Mouse (Mus musculus) embryonic facial prominence, embryonic 12.5 days (tissue): ENCODE results near the gene Rab30. TPM values are rescaled to one million over a fixed set of nuclear protein-coding genes. Genes with fewer than 3 reads are reported as not detected.

Experiments
- ATAC-seq: fragments of 200-750 bp; cut with Nextera tagmentation; 2 replicates; pipeline ENCODE4 v1.8.0; 2017; ENCODE audit not compliant: insufficient number of reproducible peaks, insufficient read depth, low FRiP score, low TSS enrichment
- H3K27ac ChIP-seq: fragments of 300-500 bp; sonication (generic); 2 replicates; pipeline ENCODE4 v1.5.1; 2016; ENCODE audit warnings: mild to moderate bottlenecking
- H3K27me3 ChIP-seq: fragments of 300-500 bp; sonication (generic); 2 replicates; pipeline ENCODE4 v1.6.1; 2016; ENCODE audit warnings: mild to moderate bottlenecking, moderate library complexity
- H3K36me3 ChIP-seq: fragments of 300-500 bp; sonication (generic); 2 replicates; pipeline ENCODE4 v1.6.1; 2016; ENCODE audit warnings: mild to moderate bottlenecking
- H3K4me1 ChIP-seq: fragments of 300-500 bp; sonication (generic); 2 replicates; pipeline ENCODE4 v1.6.1; 2016
- H3K4me2 ChIP-seq: fragments of 300-500 bp; sonication (generic); replicated peaks from 2 replicates; pipeline ENCODE4 v1.6.1; 2016; ENCODE audit warnings: mild to moderate bottlenecking, moderate library complexity
- H3K4me3 ChIP-seq: fragments of 300-500 bp; sonication (generic); 2 replicates; pipeline ENCODE4 v1.5.1; 2016; ENCODE audit warnings: mild to moderate bottlenecking
- H3K9ac ChIP-seq: fragments of 300-500 bp; sonication (generic); 2 replicates; pipeline ENCODE4 v1.6.1; 2016; ENCODE audit warnings: mild to moderate bottlenecking, moderate library complexity
- H3K9me3 ChIP-seq: fragments of 300-500 bp; sonication (generic); 2 replicates; pipeline ENCODE4 v1.6.1; 2016; ENCODE audit warnings: mild to moderate bottlenecking, moderate library complexity
- WGBS: fragments of 180-500 bp; shearing (Covaris S2); methylation state at CpG from one replicate; pipeline ENCODE4 v1.1.7; 2016; 5-methylcytosine and 5-hydroxymethylcytosine counted together
- polyA plus RNA-seq: library from polyadenylated mRNA; unstranded; fragments of >200 nt; fragmentation: Nextera tagmentation; extraction: Ambion mirVana; gene quantifications from 2 replicates; pipeline ENCODE4 v1.2.1, GENCODE M21; 2016

The Rab30 gene
- 21.8 and 22.0 TPM in 2 replicates for polyA plus RNA-seq

DNA sequence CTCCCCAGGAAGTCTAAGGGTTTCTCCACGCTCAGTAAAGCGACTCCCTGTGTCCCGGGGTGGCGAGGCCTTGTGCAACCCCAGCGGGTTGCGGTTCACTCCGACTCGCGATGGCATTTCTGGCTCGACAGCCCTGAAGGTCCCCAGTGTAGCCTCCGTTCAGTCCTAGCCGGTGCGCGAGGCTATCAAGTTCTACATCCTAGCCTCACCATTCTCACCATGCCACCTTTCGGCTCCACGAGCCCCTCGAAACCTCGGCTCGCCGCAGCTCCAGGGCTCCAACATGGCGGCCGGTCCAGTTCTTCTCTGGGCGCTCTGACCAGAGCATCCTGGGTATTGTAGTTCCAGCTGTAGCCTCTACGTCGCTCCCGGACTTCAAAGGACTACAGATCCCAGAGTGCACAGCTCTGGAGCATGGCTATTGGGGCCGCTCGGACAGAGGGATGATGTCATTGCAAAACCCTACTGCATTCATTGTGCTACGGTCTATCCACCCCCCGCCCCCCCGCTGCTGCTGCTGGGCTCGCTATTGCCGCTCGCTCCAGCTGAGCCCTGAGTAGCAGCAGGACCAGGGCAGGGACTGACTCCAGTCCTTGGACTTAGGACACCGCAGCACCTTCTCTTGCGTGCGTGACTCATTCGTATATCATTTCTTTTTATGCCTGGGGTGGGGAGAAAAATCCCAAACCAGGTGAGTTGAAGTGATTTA lies at the start of gene Rab30:
Rab30 (plus strand) TSS at position 452 of the 709 bp plus-strand sequence.
- Histone ChIP-seq H3K4me2 (peak within 1 kb of the TSS; percentile 86), H3K4me1 (peaks cover 26% of the 10 kb centered on the region), H3K9ac (peak within 1 kb of the TSS; percentile 92), H3K27me3 (no peaks in the 10 kb centered on the region), H3K9me3 (no peaks in the 10 kb centered on the region), H3K4me3 (peak within 1 kb of the TSS; percentile 76), H3K27ac (peak within 1 kb of the TSS; percentile 96), H3K36me3 (peaks cover 12% of the 10 kb centered on the region; the same call in 1 of the 2 replicates)
- under 1% methylated on average over 38 of the region's 38 CpGs for WGBS
- ATAC-seq, result peak; percentile 100

DNA sequence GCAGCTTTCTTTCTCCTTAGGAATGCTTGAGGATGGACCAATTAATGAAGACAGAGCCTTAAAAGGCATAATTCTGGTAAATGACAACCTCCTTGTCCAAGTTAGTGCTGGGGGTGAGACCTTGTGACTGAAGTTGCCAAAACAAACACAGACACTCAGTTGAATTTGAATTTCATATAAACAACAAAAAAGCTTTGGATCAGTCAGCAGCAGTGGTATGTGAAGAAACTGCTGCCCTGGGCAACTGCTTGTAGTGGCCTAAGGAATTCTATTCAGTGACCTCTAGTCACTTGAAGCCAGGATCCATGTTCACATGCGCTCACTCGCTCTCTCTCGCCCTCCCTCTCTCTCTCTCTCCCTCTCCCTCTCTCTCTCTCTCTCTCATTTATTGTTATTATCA lies 45.0 kb upstream of the Rab30 start:
- H3K36me3 ChIP-seq, result no peaks in the 10 kb centered on the region

DNA sequence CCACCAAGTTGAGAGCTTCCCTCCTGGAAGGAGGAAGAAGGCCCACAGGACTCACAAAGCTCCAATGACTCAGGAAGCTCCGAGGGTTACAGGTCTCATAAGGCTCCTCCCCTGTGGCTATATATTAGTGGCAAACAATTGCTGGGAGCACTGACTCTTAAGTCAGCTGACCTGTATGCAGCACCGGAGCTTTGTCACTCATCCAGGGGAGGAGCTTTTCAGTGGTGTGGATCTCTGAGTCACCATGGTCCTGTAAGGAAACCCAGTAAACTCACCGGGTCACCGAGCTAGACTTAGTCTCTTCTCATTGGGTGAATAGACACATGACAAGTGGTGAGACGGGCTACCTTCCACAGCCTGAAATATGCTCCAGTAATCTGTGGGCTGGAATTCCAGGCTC lies 42.6 kb upstream of the Rab30 start:
- H3K9ac ChIP-seq, result no peak overlapping the region
- no peaks in the 10 kb centered on the region for H3K27me3 ChIP-seq
- no peak overlapping the region for H3K4me3 ChIP-seq
- no peaks in the 10 kb centered on the region for H3K9me3 ChIP-seq
- no peak for ATAC-seq
- H3K36me3 ChIP-seq, result no peaks in the 10 kb centered on the region
- WGBS, result 68% methylated on average over 5 of the region's 5 CpGs
- H3K4me2 ChIP-seq, result no peak overlapping the region
- H3K27ac ChIP-seq, result no peak overlapping the region
- no peaks in the 10 kb centered on the region for H3K4me1 ChIP-seq

More for the DNA sequence above, 45.0 kb upstream of the Rab30 start:
- Histone ChIP-seq H3K4me1 (no peaks in the 10 kb centered on the region), H3K27ac (no peak overlapping the region), H3K4me2 (no peak overlapping the region), H3K4me3 (no peak overlapping the region), H3K9me3 (no peaks in the 10 kb centered on the region), H3K27me3 (no peaks in the 10 kb centered on the region), H3K9ac (no peak overlapping the region)
- no peak for ATAC-seq
- 83% methylated on average over 3 of the region's 3 CpGs for WGBS

DNA sequence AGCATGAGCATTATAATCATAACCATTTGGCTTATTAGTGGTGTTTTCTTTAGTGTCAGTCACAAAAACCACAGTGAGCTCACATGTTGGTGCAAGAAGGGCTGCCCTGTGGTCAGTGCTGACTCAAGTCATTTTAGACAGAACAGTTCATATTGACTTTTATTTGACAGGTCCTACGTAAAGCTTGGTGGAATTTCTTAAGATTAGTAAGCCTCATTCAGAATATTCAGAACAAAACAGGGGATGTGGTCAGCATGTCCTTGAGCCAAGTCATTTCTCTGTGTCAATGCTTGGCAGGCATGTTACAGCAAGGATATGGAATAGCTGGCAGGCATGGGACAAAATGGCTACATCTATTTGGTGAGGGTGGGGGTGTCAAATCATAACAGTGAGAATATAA lies 37.7 kb upstream of the Rab30 start:
- 73% methylated on average over 1 of the region's 1 CpGs for WGBS
- no peak overlapping the region for H3K27ac ChIP-seq
- H3K4me2 ChIP-seq, result no peak overlapping the region
- no peak overlapping the region for H3K9ac ChIP-seq
- no peaks in the 10 kb centered on the region for H3K27me3 ChIP-seq
- 0 out of 2 replicates have a peak, but pooled peaks cover 5% of the 10 kb centered on the region for H3K4me1 ChIP-seq
- no peaks in the 10 kb centered on the region for H3K36me3 ChIP-seq
- H3K9me3 ChIP-seq, result no peaks in the 10 kb centered on the region
- ATAC-seq, result no peak
- no peak overlapping the region for H3K4me3 ChIP-seq

DNA sequence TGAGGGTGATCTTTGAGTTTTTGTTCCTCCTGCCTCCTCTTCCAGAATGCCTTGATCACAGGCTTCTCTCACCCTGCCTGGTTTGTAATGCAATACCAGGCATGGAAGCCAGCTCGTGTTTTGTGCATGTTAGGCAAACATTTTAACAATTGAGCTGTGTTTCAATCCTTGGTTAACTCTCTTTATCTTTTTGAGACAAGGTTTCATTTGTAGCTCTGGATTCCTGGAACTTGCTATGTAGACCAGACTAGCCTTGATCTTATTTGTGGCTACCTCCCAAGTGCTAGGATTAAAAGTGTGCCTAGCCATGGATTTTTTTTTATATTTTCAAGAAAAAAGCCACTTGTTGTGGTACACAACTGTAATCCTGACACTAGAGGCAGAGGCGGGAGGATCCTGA lies 35.9 kb upstream of the Rab30 start:
- 0 out of 2 replicates have a peak, but pooled peaks cover 5% of the 10 kb centered on the region for H3K4me1 ChIP-seq
- no peaks in the 10 kb centered on the region for H3K36me3 ChIP-seq
- ATAC-seq, result no peak
- H3K27ac ChIP-seq, result no peak overlapping the region
- 50% methylated on average over 2 of the region's 2 CpGs for WGBS
- no peaks in the 10 kb centered on the region for H3K9me3 ChIP-seq
- H3K27me3 ChIP-seq, result no peaks in the 10 kb centered on the region
- H3K9ac ChIP-seq, result no peak overlapping the region
- H3K4me3 ChIP-seq, result no peak overlapping the region
- H3K4me2 ChIP-seq, result no peak overlapping the region

GRCm38 (mm10) chr7:92706711-92707110 lies 34.7 kb upstream of the Rab30 start:
- Histone ChIP-seq H3K4me2 (no peak overlapping the region), H3K4me1 (0 out of 2 replicates have a peak, but pooled peaks cover 5% of the 10 kb centered on the region), H3K9ac (no peak overlapping the region), H3K27me3 (no peaks in the 10 kb centered on the region), H3K4me3 (no peak overlapping the region), H3K27ac (no peak overlapping the region), H3K36me3 (no peaks in the 10 kb centered on the region), H3K9me3 (no peaks in the 10 kb centered on the region)
- ATAC-seq, result no peak
- 72% methylated on average over 12 of the region's 12 CpGs for WGBS

DNA sequence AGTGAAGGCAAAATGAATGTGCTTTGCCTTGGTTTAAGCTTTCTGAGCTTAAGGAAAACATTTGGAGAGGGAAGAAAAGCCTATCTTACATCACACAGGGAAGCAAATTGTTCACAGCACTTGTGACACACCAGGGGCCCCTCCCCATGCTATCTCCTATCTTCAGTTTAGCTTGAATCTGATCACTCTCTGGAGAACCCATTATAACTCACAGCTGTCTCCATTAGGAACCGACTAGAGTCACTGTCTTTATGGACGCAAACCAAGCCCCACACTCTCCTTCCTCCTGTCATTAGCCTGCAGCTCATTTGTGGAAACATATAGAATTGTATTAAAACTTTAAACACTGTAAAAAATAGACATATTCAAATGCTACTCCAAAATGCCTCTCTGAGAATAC lies 31.8 kb upstream of the Rab30 start:
- Histone ChIP-seq H3K27me3 (no peaks in the 10 kb centered on the region), H3K4me2 (no peak overlapping the region), H3K36me3 (no peaks in the 10 kb centered on the region), H3K4me3 (no peak overlapping the region), H3K27ac (no peak overlapping the region), H3K4me1 (0 out of 2 replicates have a peak, but pooled peaks cover 5% of the 10 kb centered on the region), H3K9ac (no peak overlapping the region), H3K9me3 (no peaks in the 10 kb centered on the region)
- no peak for ATAC-seq
- 45% methylated on average over 2 of the region's 2 CpGs for WGBS

DNA sequence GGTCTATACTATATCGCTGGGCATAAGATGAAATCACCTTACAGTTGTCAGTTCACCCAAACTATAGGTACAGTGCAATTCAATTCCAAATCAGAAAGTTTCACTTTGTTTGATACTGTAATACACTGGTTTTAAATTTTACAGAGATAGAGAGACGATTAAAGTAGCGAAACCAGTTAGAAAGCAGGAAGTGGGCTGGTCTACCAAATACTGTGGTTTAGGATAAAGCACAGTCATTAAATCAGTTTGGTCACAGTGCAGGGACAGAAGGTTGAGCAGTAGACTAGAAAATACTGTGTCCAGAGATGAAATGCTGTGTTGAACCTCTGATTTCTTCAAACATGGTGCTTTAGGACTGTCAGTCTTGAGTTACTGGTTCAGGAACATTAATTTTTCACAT lies 29.8 kb upstream of the Rab30 start:
- no peak overlapping the region for H3K4me3 ChIP-seq
- no peaks in the 10 kb centered on the region for H3K9me3 ChIP-seq
- no peak overlapping the region for H3K4me2 ChIP-seq
- no peak for ATAC-seq
- no peak overlapping the region for H3K27ac ChIP-seq
- 0 out of 2 replicates have a peak, but pooled peaks cover 5% of the 10 kb centered on the region for H3K4me1 ChIP-seq
- no peaks in the 10 kb centered on the region for H3K36me3 ChIP-seq
- no peaks in the 10 kb centered on the region for H3K27me3 ChIP-seq
- no peak overlapping the region for H3K9ac ChIP-seq
- 82% methylated on average over 3 of the region's 3 CpGs for WGBS

DNA sequence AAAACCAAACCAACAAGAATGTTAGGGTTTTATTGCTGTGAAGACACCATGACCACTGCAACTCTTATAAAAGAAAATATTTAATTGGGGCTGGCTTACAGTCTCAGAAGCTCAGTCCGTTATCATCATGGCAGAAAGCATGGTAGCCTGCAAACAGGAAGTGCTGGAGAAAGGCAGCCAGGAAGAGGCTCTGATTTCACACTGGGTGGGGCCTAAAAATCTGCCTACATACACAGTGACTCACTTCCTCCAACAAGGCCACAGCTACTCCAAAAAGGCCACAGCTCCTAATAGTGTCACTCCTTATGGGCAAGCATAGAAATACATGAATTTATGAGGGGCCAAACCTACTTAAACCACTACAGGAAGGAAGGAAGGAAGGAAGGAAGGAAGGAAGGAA lies 26.3 kb upstream of the Rab30 start:
- no peak overlapping the region for H3K4me2 ChIP-seq
- ATAC-seq, result no peak
- no peak overlapping the region for H3K27ac ChIP-seq
- no peak overlapping the region for H3K4me3 ChIP-seq
- no peak overlapping the region for H3K9ac ChIP-seq
- WGBS, result 92% methylated on average over 1 of the region's 1 CpGs
- no peaks in the 10 kb centered on the region for H3K4me1 ChIP-seq
- H3K27me3 ChIP-seq, result no peaks in the 10 kb centered on the region
- H3K9me3 ChIP-seq, result no peaks in the 10 kb centered on the region
- no peaks in the 10 kb centered on the region for H3K36me3 ChIP-seq

- Histone ChIP-seq H3K9me3 (no peaks in the 10 kb centered on the region), H3K27me3 (no peaks in the 10 kb centered on the region), H3K4me3 (no peak overlapping the region), H3K4me2 (no peak overlapping the region), H3K27ac (no peak overlapping the region), H3K36me3 (no peaks in the 10 kb centered on the region), H3K9ac (no peak overlapping the region), H3K4me1 (no peaks in the 10 kb centered on the region)
- 67% methylated on average over 3 of the region's 3 CpGs for WGBS
- ATAC-seq, result no peak
Observed at GRCm38 (mm10) chr7:92720156-92720905, 21.1 kb upstream of the Rab30 start.

DNA sequence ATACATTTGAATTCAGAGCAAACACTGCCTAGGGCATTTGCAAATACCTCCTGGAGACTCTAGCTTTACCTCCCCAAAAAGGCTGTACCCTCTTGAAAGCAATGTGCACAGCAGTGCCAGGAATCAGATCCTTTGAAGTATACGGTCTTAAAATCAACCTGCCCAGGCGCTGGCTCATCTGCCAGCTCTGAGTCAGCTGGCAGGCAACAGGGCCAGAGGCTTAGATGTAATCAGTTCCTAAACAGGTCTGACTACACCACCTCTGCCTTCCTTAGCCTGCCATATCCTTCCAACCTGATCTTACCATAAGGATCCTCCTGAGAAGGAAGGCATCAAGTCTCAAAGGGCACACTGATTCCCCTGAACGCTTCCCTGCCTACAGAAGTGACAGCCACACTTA lies 17.7 kb upstream of the Rab30 start:
- no peak overlapping the region for H3K4me2 ChIP-seq
- no peak overlapping the region for H3K27ac ChIP-seq
- no peaks in the 10 kb centered on the region for H3K36me3 ChIP-seq
- no peaks in the 10 kb centered on the region for H3K27me3 ChIP-seq
- 30% methylated on average over 3 of the region's 3 CpGs for WGBS
- H3K4me1 ChIP-seq, result no peaks in the 10 kb centered on the region
- no peak overlapping the region for H3K9ac ChIP-seq
- ATAC-seq, result no peak
- H3K9me3 ChIP-seq, result no peaks in the 10 kb centered on the region
- H3K4me3 ChIP-seq, result no peak overlapping the region

GRCm38 (mm10) chr7:92724261-92724660 lies 17.1 kb upstream of the Rab30 start:
- no peaks in the 10 kb centered on the region for H3K9me3 ChIP-seq
- no peak overlapping the region for H3K27ac ChIP-seq
- no peaks in the 10 kb centered on the region for H3K27me3 ChIP-seq
- no peaks in the 10 kb centered on the region for H3K4me1 ChIP-seq
- H3K4me3 ChIP-seq, result no peak overlapping the region
- no peak overlapping the region for H3K9ac ChIP-seq
- ATAC-seq, result no peak
- WGBS, result 78% methylated on average over 4 of the region's 4 CpGs
- no peaks in the 10 kb centered on the region for H3K36me3 ChIP-seq
- H3K4me2 ChIP-seq, result no peak overlapping the region
